Mouse (Mus musculus): ENCODE results near the gene Gm3415. TPM values are rescaled to one million over a fixed set of nuclear protein-coding genes. Genes with fewer than 3 reads are reported as not detected.
"Not testable (repeated sequence)": the region's sequence is repeated elsewhere in the genome, so short reads cannot be mapped to it uniquely, and the experiment has no call there.

Gene Gm3415
- polyA plus RNA-seq, 1 experiment = not detected

DNA sequence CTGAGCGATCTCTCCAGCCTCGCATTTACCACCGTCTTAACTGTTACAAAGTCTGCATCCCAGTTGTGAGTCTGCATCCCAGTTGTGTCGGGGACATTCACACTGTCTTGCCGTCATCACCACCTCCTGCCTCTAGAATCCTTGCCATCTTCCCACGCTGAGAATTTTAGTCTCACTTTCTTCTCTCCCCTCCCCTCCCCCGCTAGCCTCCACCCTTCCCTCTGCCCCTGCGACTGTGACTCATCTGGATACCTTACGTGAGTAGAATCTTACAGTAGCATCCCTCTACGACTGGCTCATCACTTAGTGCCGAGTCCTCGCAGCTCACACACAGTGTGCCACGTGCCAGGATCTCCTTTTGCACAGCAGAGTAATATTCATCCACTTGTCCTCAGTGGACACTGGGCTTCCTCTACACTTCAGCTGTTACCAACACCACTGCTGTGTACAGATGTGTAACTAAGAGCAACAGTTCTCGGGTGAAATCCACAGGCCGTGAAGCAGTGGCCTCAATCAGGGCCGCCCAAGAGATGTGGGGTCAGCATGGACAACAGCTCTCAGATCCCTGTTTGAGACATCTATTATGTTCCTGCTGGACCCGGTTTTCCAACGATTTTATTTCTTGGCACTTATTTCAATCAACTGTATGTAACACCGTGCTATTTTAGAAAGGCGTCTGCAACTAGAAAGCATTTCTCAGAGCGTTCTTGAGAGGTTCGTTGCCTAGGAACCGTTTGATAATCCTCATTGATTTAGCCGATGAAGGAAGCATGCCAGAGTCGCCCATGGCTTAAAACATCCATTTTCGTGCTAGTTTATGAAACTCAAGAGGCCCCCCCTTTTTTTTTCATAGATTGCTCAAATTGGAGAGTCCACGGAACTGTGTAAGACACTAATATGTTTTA is 42.5 kb downstream of the Gm3415 start:
- no peaks in the 10 kb centered on the region for H3K27me3 ChIP-seq (replicated peaks)
- TF ChIP-seq GATA1 (IDR thresholded peaks at IDR 0.05; ENCODE audit: borderline replicate concordance, low read length) (no peak), FLI1 (IDR thresholded peaks at IDR 0.05; ENCODE audit: low read length) (no peak)

DNA sequence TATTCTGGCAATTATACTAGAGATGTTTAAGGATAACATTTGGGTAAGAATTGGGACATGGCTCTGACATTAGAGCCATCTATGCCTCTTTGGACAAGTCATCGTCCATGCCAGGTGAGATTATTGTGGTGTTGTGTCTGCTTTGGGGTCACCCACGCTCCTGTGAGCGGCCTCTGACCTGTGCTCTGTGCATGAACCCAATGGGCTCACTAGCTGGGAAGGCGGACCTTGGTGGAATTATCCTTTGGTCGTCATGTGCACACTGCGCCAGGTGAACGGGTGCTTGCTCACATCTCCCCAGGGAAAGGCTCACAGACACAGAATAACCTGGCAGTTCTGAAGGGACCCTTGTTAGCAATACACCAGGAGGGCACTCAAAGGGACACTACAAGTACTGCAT is 43.3 kb downstream of the Gm3415 start:
- not testable (repeated sequence) for H3K4me3 ChIP-seq (replicated peaks); H3K4me1 ChIP-seq; H3K9me3 ChIP-seq; H3K27me3 ChIP-seq (replicated peaks); H3K36me3 ChIP-seq (replicated peaks; ENCODE audit: low read length)

More for the DNA sequence above, 42.5 kb downstream of the Gm3415 start:
- Histone ChIP-seq H3K4me1 (no peaks in the 10 kb centered on the region), H3K36me3 (replicated peaks; ENCODE audit: low read length) (no peaks in the 10 kb centered on the region), H3K4me3 (replicated peaks) (no peak overlapping the region), H3K9me3 (peaks cover 9% of the 10 kb centered on the region)

DNA sequence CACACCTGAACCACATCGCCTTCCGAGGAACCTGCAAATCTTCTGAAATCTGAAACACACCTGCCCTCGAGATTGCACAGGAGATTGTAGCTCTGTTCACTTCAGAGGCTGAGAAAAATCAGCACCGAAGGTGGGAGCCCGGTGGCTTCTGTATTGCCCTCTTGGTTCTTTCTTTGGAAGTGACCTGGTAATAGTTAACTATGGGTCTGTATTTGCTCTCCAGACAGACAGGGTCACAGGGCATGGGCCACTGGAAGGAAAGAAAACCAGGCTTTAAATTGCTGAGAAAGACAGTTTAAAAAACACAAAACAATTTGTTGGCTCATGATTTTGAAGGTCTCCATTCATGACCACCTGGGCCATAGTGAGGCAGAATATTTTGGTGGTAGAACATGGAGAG is 44.0 kb downstream of the Gm3415 start:
- Histone ChIP-seq H3K4me1 (no peaks in the 10 kb centered on the region), H3K36me3 (replicated peaks; ENCODE audit: low read length) (no peaks in the 10 kb centered on the region), H3K4me3 (replicated peaks) (no peak overlapping the region), H3K9me3 (peaks cover 9% of the 10 kb centered on the region), H3K27me3 (replicated peaks) (no peaks in the 10 kb centered on the region)
- TF ChIP-seq GATA1 (IDR thresholded peaks at IDR 0.05; ENCODE audit: borderline replicate concordance, low read length) (no peak), FLI1 (IDR thresholded peaks at IDR 0.05; ENCODE audit: low read length) (no peak)

DNA sequence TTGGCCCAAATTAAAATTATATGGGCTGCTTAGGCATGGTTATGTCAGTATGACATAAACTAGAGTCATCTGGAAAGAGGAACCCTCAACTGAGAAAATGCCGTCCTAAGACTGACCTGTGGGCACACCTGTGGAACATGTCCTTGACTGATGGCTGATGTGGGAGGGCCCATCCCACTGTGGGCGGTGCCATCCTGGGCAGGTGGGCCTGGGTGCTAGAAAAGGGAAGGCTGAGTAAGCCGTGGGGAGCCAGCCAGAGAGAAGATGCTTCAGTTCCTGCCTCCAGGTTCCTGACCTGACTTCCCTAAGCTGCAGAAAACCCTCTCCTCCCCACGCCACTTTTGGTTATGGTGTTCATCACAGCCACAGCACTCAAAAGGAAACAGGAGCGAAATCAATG is 50.3 kb downstream of the Gm3415 start:
- Histone ChIP-seq H3K4me1 (no peaks in the 10 kb centered on the region), H3K9me3 (peaks cover 9% of the 10 kb centered on the region), H3K27me3 (replicated peaks) (peaks cover 2% of the 10 kb centered on the region), H3K36me3 (replicated peaks; ENCODE audit: low read length) (no peaks in the 10 kb centered on the region), H3K4me3 (replicated peaks) (no peak overlapping the region)
- TF ChIP-seq FLI1 (IDR thresholded peaks at IDR 0.05; ENCODE audit: low read length) = no peak
- TF ChIP-seq GATA1 (IDR thresholded peaks at IDR 0.05; ENCODE audit: borderline replicate concordance, low read length) = no peak

DNA sequence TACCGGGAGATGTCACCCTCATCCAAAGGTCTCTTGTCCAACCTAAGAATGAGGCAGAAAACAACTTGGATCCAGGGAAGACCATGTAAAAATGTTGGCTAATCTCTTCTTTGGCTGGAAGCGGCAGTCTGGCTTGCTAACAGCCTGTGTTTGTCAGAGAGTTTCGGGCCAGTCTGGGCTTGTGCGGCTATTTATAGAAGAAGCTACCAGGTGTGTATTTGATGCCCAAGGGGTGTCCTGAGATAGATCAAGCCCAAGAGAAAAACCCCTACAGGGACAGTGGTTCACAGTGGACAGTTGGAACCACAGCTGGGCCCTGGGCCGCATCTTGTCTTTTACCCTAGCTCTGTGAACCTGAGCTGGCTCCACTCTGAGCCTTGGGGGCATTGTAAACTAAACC is 51.0 kb downstream of the Gm3415 start:
- no peak for TF ChIP-seq FLI1 (IDR thresholded peaks at IDR 0.05; ENCODE audit: low read length)
- TF ChIP-seq GATA1 (IDR thresholded peaks at IDR 0.05; ENCODE audit: borderline replicate concordance, low read length) = no peak
- Histone ChIP-seq H3K4me3 (replicated peaks) (no peak overlapping the region), H3K9me3 (peaks cover 4% of the 10 kb centered on the region), H3K4me1 (no peaks in the 10 kb centered on the region), H3K27me3 (replicated peaks) (peaks cover 2% of the 10 kb centered on the region), H3K36me3 (replicated peaks; ENCODE audit: low read length) (no peaks in the 10 kb centered on the region)

DNA sequence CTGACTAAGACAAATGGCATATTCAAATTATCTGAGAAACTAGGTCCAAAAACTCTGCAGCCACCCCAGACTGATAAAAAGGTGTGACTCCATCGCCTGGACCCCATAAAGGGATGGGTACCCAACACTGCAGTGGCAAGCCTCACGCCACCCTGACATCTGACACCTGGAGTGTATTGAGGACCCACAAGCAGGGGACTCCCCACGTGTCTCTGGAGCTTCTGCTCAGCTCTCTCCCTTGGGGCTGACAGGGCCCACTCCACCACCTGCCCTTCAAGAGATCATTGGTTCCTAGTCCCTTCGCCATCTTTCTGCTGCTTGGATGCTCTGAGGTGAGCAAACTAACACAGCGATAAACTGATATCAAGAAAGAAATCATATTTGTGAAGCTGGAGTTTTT is 51.9 kb downstream of the Gm3415 start:
- H3K36me3 ChIP-seq (replicated peaks; ENCODE audit: low read length) = no peaks in the 10 kb centered on the region
- H3K4me1 ChIP-seq = no peaks in the 10 kb centered on the region
- no peak overlapping the region for H3K4me3 ChIP-seq (replicated peaks)
- TF ChIP-seq FLI1 (IDR thresholded peaks at IDR 0.05; ENCODE audit: low read length) = no peak
- H3K9me3 ChIP-seq = no peaks in the 10 kb centered on the region
- peaks cover 2% of the 10 kb centered on the region for H3K27me3 ChIP-seq (replicated peaks)

Other genes with a start within 250 kb of the Gm3415 start
- gene Wasf3, start 171.2 kb upstream of the Gm3415 start, polyA plus RNA-seq (2012; ENCODE audit: insufficient read depth, low replicate concordance) = 0.04 and 1.1 TPM in 2 replicates
- gene Gm6408, start 74.2 kb upstream of the Gm3415 start, polyA plus RNA-seq (2012; ENCODE audit: insufficient read depth, low replicate concordance) = not detected in 2 replicates
- gene Gm6370, start 64.8 kb upstream of the Gm3415 start, polyA plus RNA-seq (2012; ENCODE audit: insufficient read depth, low replicate concordance) = not detected in 2 replicates
- not detected in 2 replicates for gene 4930449I24Rik, start 53.7 kb upstream of the Gm3415 start, polyA plus RNA-seq (2012; ENCODE audit: insufficient read depth, low replicate concordance)
- gene Gm3402, start 42.0 kb upstream of the Gm3415 start, polyA plus RNA-seq (2012; ENCODE audit: insufficient read depth, low replicate concordance) = not detected in 2 replicates
- not detected in 2 replicates for gene Gm3404, start 30.3 kb upstream of the Gm3415 start, polyA plus RNA-seq (2012; ENCODE audit: insufficient read depth, low replicate concordance)
- not detected in 2 replicates for gene Gm3409, start 18.5 kb upstream of the Gm3415 start, polyA plus RNA-seq (2012; ENCODE audit: insufficient read depth, low replicate concordance)
- 0.11 TPM in 1 of 2 replicates, not detected in the other for gene Gpr12, start 29.1 kb downstream of the Gm3415 start, polyA plus RNA-seq (2012; ENCODE audit: insufficient read depth, low replicate concordance)
- gene Usp12, start 238.9 kb downstream of the Gm3415 start, polyA plus RNA-seq (2012; ENCODE audit: insufficient read depth, low replicate concordance) = 0.63 and 3.6 TPM in 2 replicates